Mouse (Mus musculus) cerebellum, adult (tissue): ENCODE measurements around the gene Itpr1.

Experiments
- ATAC-seq: cut with Nextera tagmentation; 2 replicates; pipeline ENCODE4 v1.9.2; 2017; ENCODE audit warnings: mild to moderate bottlenecking, moderate library complexity, mixed read lengths; ENCODE audit not compliant: insufficient number of reproducible peaks, low FRiP score, low TSS enrichment

Itpr1 gene

DNA sequence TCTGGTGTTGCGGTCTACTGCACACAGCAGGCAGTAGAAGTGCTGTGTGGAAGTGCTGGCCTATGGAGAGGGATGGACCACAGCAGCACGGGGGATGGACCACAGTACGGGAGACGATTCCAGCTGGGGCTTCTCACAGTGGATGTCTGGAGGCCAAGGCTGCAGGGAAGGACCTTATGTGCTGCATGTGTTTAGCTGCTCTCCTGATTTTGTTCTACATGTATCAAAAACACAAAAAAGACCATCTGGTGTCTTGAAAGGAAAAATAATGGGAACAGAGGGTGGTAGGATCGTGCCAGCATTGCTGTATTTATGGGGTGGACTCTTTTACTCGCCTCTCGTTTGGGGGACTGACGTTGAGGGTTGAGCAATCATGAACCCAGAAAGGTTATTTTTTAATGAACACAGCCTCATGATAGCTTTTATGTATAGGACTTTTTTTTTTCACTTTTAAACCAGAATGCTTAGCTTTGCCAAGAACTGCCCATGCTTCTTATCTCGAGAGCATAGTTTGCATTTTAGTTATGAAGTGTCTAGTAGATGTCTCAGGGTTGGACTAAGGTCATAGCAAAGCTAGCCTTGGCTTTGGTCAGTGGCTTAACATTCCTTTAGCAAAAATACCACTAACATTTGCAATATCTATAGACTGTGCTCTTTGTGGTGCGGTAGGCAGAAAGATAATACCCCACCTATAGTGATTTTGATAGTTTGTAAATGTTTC lies 61.6 kb downstream of the Itpr1 start:
- peak; percentile 78 for ATAC-seq

GRCm38 (mm10) chr6:108276880-108277507 lies 64.1 kb downstream of the Itpr1 start:
- no peak for ATAC-seq

DNA sequence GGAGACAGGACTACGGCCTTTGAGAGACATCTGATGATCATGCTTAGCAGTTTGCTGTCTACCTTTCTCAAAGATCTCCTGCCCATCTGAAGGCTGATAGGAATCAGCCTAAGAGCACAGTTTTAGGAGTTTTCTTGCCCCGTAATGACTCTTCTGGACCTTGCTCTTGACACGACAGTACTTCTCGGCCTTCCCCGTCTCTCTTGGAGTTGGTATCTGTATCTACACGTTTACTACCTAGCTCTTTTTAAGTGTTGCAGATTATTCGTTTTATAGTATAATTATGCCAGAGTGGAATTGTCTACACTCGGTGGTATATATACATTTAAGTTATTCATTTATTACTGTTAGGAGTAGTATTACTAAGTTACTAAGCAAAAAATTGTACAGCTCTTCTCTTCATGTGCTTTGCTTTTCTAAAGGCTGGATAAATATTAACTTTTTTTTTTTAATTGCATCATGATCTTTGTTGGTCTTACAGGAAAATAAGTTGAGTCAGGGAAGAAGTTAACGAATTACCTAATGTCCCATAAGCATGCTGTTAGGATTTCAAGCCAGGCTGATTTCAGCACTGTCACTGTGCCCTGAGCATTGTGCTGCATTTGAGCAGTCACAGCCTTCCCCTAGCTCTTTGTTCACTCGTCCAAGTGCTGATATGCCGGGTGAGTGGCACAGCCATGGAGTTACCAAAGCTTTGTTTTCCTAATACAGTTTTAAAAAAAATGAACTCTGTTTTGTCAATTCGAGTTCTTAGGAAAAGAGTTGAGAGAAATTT lies 64.9 kb downstream of the Itpr1 start:
- no peak for ATAC-seq

DNA sequence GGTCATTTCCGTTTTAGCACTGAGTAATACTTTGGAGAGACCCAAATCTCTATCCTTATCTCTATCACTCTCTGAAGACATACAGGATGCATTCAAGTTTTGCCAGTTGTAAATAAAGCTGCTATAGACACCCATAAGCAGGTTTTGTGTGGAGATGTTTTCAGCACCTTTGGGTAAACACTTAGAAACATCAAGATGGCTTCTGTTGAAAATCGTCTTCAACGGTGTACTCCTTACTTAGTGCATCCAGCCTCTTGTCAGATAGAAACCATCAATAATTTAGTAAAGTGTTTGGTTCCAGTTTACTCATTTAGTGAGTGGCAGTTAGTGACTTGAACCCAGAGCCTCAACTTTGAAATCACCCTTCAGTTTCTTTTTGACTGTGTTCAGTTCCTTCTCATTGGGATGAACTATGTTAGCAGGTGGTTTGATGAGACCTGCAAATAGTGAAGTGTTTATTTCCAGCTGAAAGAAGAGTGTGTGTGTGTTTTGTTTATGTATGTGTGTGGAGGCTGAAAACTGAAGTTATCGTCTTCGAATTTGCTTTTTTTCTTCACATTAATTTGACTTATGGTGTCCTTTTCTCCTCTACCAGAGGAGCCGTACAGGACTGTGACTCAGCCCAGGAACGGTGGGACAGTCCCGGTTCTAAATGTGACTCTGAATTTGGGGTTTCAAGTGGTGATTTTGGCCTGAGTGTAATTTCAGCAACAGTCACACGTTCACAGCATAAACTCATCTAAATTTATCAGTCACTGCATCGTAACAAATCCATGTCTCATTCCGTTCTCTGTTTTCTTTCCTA lies 66.1 kb downstream of the Itpr1 start:
- no peak for ATAC-seq

GRCm38 (mm10) chr6:108282131-108282530 lies 69.2 kb downstream of the Itpr1 start:
- 0 out of 2 replicates have a peak, but pooled peaks have one; percentile 14 for ATAC-seq

DNA sequence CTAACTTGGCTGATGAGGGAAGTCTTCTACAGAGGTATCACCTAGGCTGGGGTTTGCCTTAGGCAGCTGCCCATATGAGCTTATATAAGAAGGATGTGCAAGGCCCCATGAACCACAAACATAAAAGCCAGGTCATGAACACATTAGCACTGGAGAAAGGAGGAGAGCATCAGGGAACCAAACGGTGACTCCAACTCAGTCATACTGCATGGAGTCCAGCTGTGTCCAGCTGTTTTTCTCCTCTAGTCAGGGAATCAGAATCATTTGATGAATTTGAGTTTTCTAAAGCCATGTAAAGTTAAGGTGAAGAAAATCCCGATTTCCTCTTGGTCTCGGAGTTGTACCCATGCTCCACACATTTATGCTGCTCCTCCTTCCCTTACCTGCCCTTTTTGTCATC lies 69.7 kb downstream of the Itpr1 start:
- ATAC-seq, result no peak

DNA sequence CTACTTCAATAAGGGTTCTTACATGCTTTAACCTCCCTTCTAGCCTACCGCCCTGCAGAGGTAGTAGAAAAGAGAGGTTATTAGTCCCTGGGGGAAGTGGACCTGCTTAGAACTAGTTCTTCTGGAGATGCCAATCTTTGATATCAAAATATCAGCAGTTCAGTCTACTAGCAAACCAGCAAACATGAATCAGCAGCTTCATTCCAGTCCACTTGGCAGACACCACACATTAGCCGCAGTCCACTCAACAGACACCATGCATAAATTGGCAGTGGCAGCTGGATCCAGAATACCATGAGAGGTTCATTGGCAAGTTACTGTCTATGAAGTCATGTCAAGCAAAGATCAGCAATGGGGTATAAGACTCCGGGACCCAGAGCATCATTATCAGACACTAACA lies 71.8 kb downstream of the Itpr1 start:
- ATAC-seq, result no peak

DNA sequence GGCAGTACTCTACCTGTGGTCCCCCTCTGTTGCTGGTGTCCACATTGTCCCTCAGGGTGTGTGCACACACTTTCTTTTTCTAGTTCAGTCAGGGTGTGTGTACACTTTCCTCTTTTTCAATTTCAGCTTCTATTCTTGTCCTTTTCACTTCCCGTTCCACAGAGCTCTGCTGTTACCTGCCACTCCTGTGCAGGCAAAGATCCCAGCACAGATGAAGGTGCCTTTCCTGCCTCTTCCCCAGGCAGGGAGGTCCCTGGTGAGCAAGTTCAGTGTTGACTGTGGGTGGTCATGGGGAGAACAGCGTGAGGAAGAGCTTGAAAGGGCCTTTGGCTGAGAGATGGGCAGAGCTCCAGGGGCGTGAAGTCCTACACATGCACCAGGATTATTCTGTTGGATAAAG lies 76.1 kb downstream of the Itpr1 start:
- no peak for ATAC-seq

GRCm38 (mm10) chr6:108290978-108291377 lies 78.1 kb downstream of the Itpr1 start:
- ATAC-seq, result no peak

- ATAC-seq, result no peak
Observed at GRCm38 (mm10) chr6:108291556-108291955, 78.7 kb downstream of the Itpr1 start.

DNA sequence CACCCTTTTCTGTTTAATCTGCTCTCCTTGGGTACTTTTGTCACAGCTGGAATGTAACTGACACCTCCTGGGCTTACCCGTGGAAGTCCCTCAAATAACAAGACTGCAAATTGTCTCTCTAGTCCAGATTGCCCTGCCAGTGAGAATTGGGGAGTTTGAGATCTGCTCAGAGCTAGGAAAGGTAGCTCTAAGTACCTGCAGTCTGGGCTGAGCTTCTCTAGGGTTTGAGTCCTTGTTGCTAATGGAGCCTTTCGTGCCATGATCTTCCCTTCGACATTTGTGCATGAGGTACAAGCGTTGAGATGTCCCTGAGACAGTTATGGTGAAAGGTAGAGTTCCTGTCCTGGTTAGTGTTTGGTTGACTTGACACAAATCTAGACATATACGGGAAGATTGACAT lies 89.0 kb downstream of the Itpr1 start:
- no peak for ATAC-seq

DNA sequence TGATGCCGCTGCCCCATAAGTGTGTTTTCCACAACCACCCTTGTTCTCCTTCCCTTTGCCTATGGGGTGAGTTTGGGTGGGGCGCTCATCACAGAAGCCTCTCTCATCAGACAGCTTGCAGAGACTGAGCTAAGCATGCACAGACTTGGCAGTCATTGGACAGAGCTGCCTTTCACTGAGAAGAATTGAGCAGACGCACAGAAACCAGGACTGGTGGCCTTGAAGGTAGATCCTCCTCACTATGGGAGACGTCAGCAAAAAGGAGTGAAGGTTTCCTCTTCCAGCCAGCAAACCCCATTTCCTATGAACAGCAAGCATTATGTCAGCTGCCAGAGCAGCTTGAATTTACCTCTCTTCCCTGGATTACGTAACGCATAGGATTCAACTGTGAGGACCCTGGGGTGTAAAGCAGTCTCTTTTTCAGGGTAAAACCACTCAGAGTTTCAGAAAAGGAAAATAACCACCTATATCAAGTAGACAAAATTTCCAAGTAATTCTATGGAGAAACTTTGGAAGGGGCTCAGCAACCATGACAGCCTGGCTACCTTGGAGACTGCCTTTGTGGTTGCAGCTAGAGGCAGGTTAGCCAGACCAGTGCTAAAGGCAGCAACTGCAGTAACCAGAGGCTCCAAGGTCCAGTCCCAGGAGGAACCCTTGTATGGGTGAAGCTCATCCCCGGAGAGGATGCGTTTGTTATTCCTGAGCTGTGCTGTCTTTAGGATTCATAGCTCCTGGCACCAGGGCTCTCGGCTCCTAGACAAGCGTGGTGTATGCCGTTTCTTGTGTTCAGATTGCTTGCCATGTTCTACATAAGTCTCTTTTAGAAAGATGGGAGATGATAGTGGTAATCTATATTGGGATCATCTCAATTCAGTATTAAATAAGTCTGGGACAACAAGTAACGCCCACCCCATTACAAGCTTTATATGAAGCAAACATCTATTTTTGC lies 91.0 kb downstream of the Itpr1 start:
- peak; percentile 33 for ATAC-seq

- ATAC-seq, result peak; percentile 56; the same call in 1 of the 2 replicates
Observed at GRCm38 (mm10) chr6:108305171-108305779, 92.4 kb downstream of the Itpr1 start.

- ATAC-seq, result no peak
Observed at GRCm38 (mm10) chr6:108306240-108306639, 93.3 kb downstream of the Itpr1 start.

- no peak for ATAC-seq
Observed at GRCm38 (mm10) chr6:108306910-108307584, 94.2 kb downstream of the Itpr1 start.

DNA sequence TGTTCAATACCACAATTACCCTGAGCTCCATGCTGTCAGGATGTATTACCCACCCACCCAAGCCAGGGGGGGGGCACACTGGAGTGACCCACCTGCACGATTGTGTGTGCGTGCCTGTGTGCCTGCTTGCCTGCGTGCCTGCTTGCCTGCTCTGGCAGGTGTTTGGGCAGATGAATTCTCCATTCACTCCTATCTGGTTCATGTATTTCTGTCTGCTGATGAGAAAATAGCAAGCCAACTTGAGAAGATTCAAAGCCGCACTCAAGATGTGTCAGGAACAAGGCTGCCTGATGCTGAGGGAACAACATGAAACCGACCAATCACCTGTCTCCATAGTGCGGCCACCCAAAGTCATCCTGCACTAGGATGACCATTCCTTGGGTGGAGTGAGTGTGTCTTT lies 94.9 kb downstream of the Itpr1 start:
- no peak for ATAC-seq

- ATAC-seq, result no peak
Observed at GRCm38 (mm10) chr6:108309391-108310182, 96.7 kb downstream of the Itpr1 start.

DNA sequence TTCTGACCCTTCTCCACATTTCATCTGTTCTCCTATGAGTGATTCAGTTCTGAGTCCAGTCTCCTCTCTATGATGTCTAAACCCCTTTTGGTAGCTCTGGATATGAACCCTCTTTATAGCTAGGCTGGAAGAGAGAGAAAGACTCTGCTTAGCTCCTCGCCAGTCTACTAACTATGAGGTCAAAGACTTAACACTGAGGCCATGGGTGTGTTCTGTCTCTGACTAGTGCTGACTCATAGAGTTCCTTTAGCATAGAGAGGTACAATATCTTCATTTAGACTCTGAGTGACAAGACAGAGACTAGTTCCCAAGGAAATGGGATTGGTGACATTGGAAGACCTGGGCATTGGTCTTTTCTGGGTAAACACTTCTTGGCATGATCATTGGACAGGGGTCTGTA lies 100.2 kb downstream of the Itpr1 start:
- no peak for ATAC-seq
